Mouse (Mus musculus): ENCODE measurements around the gene Polr3g.

The Polr3g gene

GRCm38 (mm10) chr13:81657008-81657350 is 53.8 kb downstream of the Polr3g start:
- TF ChIP-seq GATA4 (IDR thresholded peaks at IDR 0.05; ENCODE audit: insufficient replicate concordance, low read length) = no peak

GRCm38 (mm10) chr13:81656091-81656850 is 54.5 kb downstream of the Polr3g start:
- no peak for TF ChIP-seq GATA4 (IDR thresholded peaks at IDR 0.05; ENCODE audit: insufficient replicate concordance, low read length)

- TF ChIP-seq GATA4 (IDR thresholded peaks at IDR 0.05; ENCODE audit: insufficient replicate concordance, low read length) = no peak
Observed at GRCm38 (mm10) chr13:81646348-81646747, 64.5 kb downstream of the Polr3g start.

- no peak for TF ChIP-seq GATA4 (IDR thresholded peaks at IDR 0.05; ENCODE audit: insufficient replicate concordance, low read length)
Observed at GRCm38 (mm10) chr13:81644047-81644565, 66.7 kb downstream of the Polr3g start.

GRCm38 (mm10) chr13:81642491-81643149 is 68.2 kb downstream of the Polr3g start:
- TF ChIP-seq GATA4 (IDR thresholded peaks at IDR 0.05; ENCODE audit: insufficient replicate concordance, low read length) = no peak

GRCm38 (mm10) chr13:81641289-81642045 is 69.3 kb downstream of the Polr3g start:
- no peak for TF ChIP-seq GATA4 (IDR thresholded peaks at IDR 0.05; ENCODE audit: insufficient replicate concordance, low read length)

GRCm38 (mm10) chr13:81640881-81641280 is 69.9 kb downstream of the Polr3g start:
- no peak for TF ChIP-seq GATA4 (IDR thresholded peaks at IDR 0.05; ENCODE audit: insufficient replicate concordance, low read length)

GRCm38 (mm10) chr13:81639624-81640023 is 71.2 kb downstream of the Polr3g start:
- TF ChIP-seq GATA4 (IDR thresholded peaks at IDR 0.05; ENCODE audit: insufficient replicate concordance, low read length) = no peak

GRCm38 (mm10) chr13:81632720-81633415 is 77.9 kb downstream of the Polr3g start, which contains the start of gene Adgrv1:
Gene Adgrv1 (minus strand): TSS chr13:81633154.
- TF ChIP-seq GATA4 (IDR thresholded peaks at IDR 0.05; ENCODE audit: insufficient replicate concordance, low read length) = no peak

GRCm38 (mm10) chr13:81630566-81630965 is 80.2 kb downstream of the Polr3g start:
- no peak for TF ChIP-seq GATA4 (IDR thresholded peaks at IDR 0.05; ENCODE audit: insufficient replicate concordance, low read length)

GRCm38 (mm10) chr13:81629395-81629794 is 81.4 kb downstream of the Polr3g start:
- no peak for TF ChIP-seq GATA4 (IDR thresholded peaks at IDR 0.05; ENCODE audit: insufficient replicate concordance, low read length)

- TF ChIP-seq GATA4 (IDR thresholded peaks at IDR 0.05; ENCODE audit: insufficient replicate concordance, low read length) = no peak
Observed at GRCm38 (mm10) chr13:81628631-81629190, 82.1 kb downstream of the Polr3g start.
